Mouse (Mus musculus) cortical plate, adult 2 months (tissue): ENCODE data around the gene Arfgef2. TPM values are rescaled to one million over a fixed set of nuclear protein-coding genes. Genes with fewer than 3 reads are reported as not detected.
A peak's percentile ranks its signal among the peaks of the same experiment; 100 is the strongest.

ENCODE experiments used
- H3K27ac ChIP-seq: fragments of 200-500 bp; 2 replicates; pipeline ENCODE4 v1.5.1; 2012; ENCODE audit warnings: low read length, control low read depth, inconsistent platforms; ENCODE audit not compliant: insufficient read depth
- H3K4me1 ChIP-seq: fragments of 200-500 bp; 2 replicates; pipeline ENCODE4 v1.6.1; 2011; ENCODE audit warnings: low read length; ENCODE audit not compliant: control insufficient read depth, insufficient read depth
- H3K4me3 ChIP-seq: fragments of 200-500 bp; 2 replicates; pipeline ENCODE4 v1.5.1; 2011; ENCODE audit warnings: mild to moderate bottlenecking, low read length, control low read depth; ENCODE audit not compliant: insufficient read depth
- CTCF ChIP-seq: fragments of 200-500 bp; IDR thresholded peaks from 2 replicates; pipeline ENCODE4 v1.5.1; 2011; ENCODE audit warnings: mild to moderate bottlenecking, control low read depth, low read length; ENCODE audit not compliant: insufficient read depth; ENCODE audit errors: extremely low read depth
- POLR2A ChIP-seq: fragments of 200-500 bp; IDR thresholded peaks from 2 replicates; pipeline ENCODE4 v1.6.1; 2011; ENCODE audit warnings: mild to moderate bottlenecking, low read length, control low read depth; ENCODE audit not compliant: insufficient read depth; ENCODE audit errors: extremely low read depth
- polyA plus RNA-seq: library from polyadenylated mRNA; depleted of rRNA; stranded (reverse); fragments of >200 nt; gene quantifications from 2 replicates; pipeline ENCODE4 v1.2.3, GENCODE M21; 2012

The Arfgef2 gene
- polyA plus RNA-seq, 1 experiment, result 22.9 TPM

DNA sequence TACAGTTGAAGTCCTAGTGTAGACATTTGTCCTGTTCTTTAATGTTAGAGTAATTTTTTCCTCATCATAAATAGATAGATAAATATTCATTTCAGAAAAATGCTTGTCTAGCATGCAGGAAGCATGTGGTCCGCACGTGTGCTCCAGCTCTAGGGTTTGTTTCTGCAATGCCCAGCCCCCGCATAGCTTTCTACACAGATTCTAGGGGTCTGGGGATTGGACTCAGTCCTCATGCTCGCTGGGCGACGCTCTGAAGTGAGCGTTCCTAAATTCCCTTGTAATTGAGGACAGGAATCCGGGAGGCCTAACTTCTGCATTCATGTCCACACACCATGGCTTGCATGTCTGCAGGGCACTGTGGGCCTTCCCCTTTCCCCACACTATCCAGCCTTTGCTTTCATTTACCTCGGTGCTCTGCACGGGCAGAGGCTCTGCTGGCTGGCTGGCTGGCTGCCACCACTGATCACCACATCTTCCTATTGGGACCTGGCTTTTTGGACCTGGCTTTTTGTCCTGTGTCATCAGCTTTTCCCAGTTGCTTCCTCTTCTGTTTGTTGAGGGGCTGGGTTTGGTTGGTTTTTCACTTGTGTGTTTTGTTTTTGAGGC lies 69.4 kb downstream of the Arfgef2 start:
- H3K4me3 ChIP-seq, result no peak overlapping the region
- TF ChIP-seq POLR2A (no peak), CTCF (no peak)
- H3K4me1 ChIP-seq, result no peaks in the 10 kb centered on the region
- no peak overlapping the region for H3K27ac ChIP-seq

DNA sequence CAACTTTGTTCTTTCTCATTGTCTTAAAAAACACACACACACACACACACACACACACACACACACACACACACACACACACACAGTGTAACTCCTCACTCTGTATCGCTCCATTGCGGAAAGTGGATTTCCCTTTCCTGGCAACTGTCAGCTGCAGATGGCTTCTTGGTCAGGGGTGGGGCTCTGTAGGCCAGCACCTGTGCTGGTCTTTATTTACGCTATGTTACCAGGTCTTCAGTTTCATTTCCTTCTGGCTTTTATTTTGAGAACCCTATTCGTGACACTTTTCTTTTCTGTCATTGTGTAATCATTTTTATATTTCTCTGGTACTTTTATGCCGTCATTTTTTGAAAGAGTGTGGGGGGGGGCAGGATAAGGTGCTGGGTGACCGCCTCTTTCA lies 70.2 kb downstream of the Arfgef2 start:
- TF ChIP-seq CTCF (no peak), POLR2A (no peak)
- Histone ChIP-seq H3K4me1 (no peaks in the 10 kb centered on the region), H3K27ac (no peak overlapping the region), H3K4me3 (no peak overlapping the region)

- Histone ChIP-seq H3K27ac (no peak overlapping the region), H3K4me3 (no peak overlapping the region), H3K4me1 (no peaks in the 10 kb centered on the region)
- TF ChIP-seq POLR2A (no peak), CTCF (no peak)
Measured at GRCm38 (mm10) chr2:166876331-166876730, 70.9 kb downstream of the Arfgef2 start.

- Histone ChIP-seq H3K27ac (no peak overlapping the region), H3K4me1 (no peaks in the 10 kb centered on the region), H3K4me3 (no peak overlapping the region)
- TF ChIP-seq CTCF, result no peak
- no peak for TF ChIP-seq POLR2A
Measured at GRCm38 (mm10) chr2:166885066-166885465, 79.7 kb downstream of the Arfgef2 start.

DNA sequence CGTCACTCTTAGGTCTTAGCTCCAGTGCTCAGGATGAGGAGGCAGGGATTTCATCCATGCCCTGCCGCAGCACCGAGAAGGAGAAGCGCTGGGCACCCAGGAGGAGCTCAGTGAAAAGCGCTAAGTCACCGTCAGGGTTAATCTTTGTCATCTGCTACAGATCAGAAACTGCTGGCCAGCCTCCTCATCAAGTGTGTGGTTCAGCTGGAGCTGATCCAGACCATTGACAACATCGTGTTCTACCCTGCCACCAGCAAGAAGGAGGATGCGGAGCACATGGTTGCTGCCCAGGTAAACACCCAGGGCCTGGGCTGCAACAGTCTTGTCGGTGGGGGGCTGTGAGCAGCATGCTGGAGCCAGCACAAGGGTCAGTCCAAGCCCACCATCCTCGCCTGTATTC lies 80.2 kb downstream of the Arfgef2 start:
- TF ChIP-seq POLR2A (no peak), CTCF (no peak)
- Histone ChIP-seq H3K27ac (no peak overlapping the region), H3K4me1 (no peaks in the 10 kb centered on the region), H3K4me3 (no peak overlapping the region)

- Histone ChIP-seq H3K27ac (no peak overlapping the region), H3K4me1 (no peaks in the 10 kb centered on the region), H3K4me3 (no peak overlapping the region)
- TF ChIP-seq POLR2A (no peak), CTCF (no peak)
Measured at GRCm38 (mm10) chr2:166886231-166886630, 80.8 kb downstream of the Arfgef2 start.

GRCm38 (mm10) chr2:166887816-166888215 lies 82.4 kb downstream of the Arfgef2 start:
- Histone ChIP-seq H3K4me3 (no peak overlapping the region), H3K4me1 (no peaks in the 10 kb centered on the region), H3K27ac (no peak overlapping the region)
- TF ChIP-seq POLR2A, result no peak
- peak; percentile 27 for TF ChIP-seq CTCF

GRCm38 (mm10) chr2:166891366-166891880 lies 86.0 kb downstream of the Arfgef2 start:
- Histone ChIP-seq H3K27ac (no peak overlapping the region), H3K4me1 (peaks cover 6% of the 10 kb centered on the region), H3K4me3 (no peak overlapping the region)
- no peak for TF ChIP-seq CTCF
- no peak for TF ChIP-seq POLR2A

DNA sequence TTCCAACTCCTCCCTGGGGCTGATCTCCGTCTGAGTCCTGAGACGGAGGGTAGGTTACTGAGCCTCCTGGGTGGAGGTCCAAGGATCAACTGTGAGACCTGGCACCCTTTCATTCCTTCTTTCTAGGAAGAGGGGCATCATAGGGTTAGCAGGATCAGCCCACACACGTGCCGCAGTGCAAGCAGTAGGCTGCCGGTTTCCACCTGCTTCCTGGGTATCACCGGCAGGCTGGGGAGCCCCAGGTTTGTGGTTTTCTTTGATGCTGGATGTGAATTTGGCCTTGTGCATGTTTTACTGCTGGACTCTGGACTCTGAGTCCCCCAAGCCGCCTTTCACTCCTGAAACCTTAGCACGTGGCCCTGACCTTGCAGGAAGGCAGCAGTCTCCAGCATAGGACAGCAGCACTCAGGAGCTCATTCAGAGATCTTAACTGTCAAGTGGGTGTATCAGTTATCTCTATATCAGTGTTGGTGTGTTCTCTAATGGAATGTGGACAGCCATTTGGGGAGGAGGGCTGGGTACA lies 86.8 kb downstream of the Arfgef2 start:
- H3K4me3 ChIP-seq, result no peak overlapping the region

GRCm38 (mm10) chr2:166893036-166893435 lies 87.6 kb downstream of the Arfgef2 start:
- peaks cover 9% of the 10 kb centered on the region for H3K4me1 ChIP-seq
- no peak overlapping the region for H3K4me3 ChIP-seq
- H3K27ac ChIP-seq, result no peak overlapping the region
- TF ChIP-seq CTCF, result no peak
- TF ChIP-seq POLR2A, result no peak

More for the DNA sequence above, 86.8 kb downstream of the Arfgef2 start:
- Histone ChIP-seq H3K27ac (no peak overlapping the region), H3K4me1 (peaks cover 9% of the 10 kb centered on the region)
- no peak for TF ChIP-seq CTCF
- no peak for TF ChIP-seq POLR2A

DNA sequence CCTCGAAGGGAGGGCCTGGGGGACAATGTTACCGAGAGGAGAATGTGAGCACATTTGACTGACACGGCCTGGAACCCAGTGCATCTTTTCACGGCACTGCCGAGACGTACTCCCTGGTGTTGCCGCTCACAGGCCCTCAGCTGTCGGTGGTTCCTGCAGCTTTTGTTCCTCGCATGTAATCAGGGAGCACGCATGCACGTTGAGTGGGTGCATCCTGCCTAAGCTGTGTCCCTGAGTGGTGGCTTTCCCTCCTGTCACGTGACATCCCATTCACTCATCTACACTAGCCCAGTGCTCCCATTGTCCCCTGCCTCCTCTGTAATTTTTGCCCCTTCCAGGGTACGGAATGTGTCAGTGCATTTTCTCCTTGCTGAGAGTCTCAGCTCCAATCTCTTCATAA lies 91.0 kb downstream of the Arfgef2 start:
- Histone ChIP-seq H3K4me3 (no peak overlapping the region), H3K27ac (0 out of 2 replicates have a peak overlapping the region, but pooled peaks have one; percentile 12), H3K4me1 (peaks cover 9% of the 10 kb centered on the region)
- TF ChIP-seq POLR2A (0 out of 2 replicates have a peak, but pooled peaks have one; percentile 37), CTCF (no peak)
